Mouse (Mus musculus) adrenal gland, adult 2 months (tissue): ENCODE measurements around the gene Syngr2. TPM values are rescaled to one million over a fixed set of nuclear protein-coding genes. Genes with fewer than 3 reads are reported as not detected.
"Not testable (repeated sequence)": the region's sequence is repeated elsewhere in the genome, so short reads cannot be mapped to it uniquely, and the experiment has no call there.

Experiments used
- DNase-seq: peaks from one replicate; pipeline ENCODE4 v3.0.0; 2021
- polyA plus RNA-seq: library from polyadenylated mRNA; depleted of rRNA; stranded (reverse); fragments of >200 nt; gene quantifications from 2 replicates; pipeline ENCODE4 v1.2.3, GENCODE M21; 2012
- total RNA-seq, 2 experiments: library from RNA; stranded (reverse); gene quantifications; 2 replicates each; pipeline ENCODE4 v1.2.3; 2021

The Syngr2 gene
- total and polyA plus RNA-seq, 3 experiments, result 77.3 to 220 (median 95.7) TPM

GRCm38 (mm10) chr11:117810401-117811046, 1.1 kb downstream of the Syngr2 start:
- peak; percentile 95 for DNase-seq

GRCm38 (mm10) chr11:117813867-117814266, 4.4 kb downstream of the Syngr2 start:
- DNase-seq, result no peak

- DNase-seq, result no peak
Observed at GRCm38 (mm10) chr11:117814704-117815366, 5.4 kb downstream of the Syngr2 start.

GRCm38 (mm10) chr11:117815850-117816249, 6.4 kb downstream of the Syngr2 start:
- not testable (repeated sequence) for DNase-seq

GRCm38 (mm10) chr11:117816389-117816996, 7.0 kb downstream of the Syngr2 start:
- DNase-seq, result no peak

- no peak for DNase-seq
Observed at GRCm38 (mm10) chr11:117819095-117819494, 9.6 kb downstream of the Syngr2 start.

GRCm38 (mm10) chr11:117820173-117820572, 10.7 kb downstream of the Syngr2 start:
- no peak for DNase-seq

- peak; percentile 78 for DNase-seq
Observed at GRCm38 (mm10) chr11:117821868-117822267, 12.4 kb downstream of the Syngr2 start.

GRCm38 (mm10) chr11:117822728-117823241, 13.3 kb downstream of the Syngr2 start:
- no peak for DNase-seq

- DNase-seq, result no peak
Observed at GRCm38 (mm10) chr11:117823411-117823810, 13.9 kb downstream of the Syngr2 start.

- DNase-seq, result peak; percentile 84
Observed at GRCm38 (mm10) chr11:117824060-117824969, 14.8 kb downstream of the Syngr2 start.

GRCm38 (mm10) chr11:117825333-117826101, 16.0 kb downstream of the Syngr2 start, which contains the start of the genes Afmid and Tk1:
Afmid (plus strand) TSS chr11:117825924.
Tk1 (minus strand) TSS chr11:117826092.
- peak; percentile 77 for DNase-seq

GRCm38 (mm10) chr11:117826164-117826563, 16.7 kb downstream of the Syngr2 start:
- peak; percentile 37 for DNase-seq

GRCm38 (mm10) chr11:117826916-117827315, 17.4 kb downstream of the Syngr2 start:
- DNase-seq, result no peak

GRCm38 (mm10) chr11:117827386-117827785, 17.9 kb downstream of the Syngr2 start:
- no peak for DNase-seq

- DNase-seq, result peak; percentile 37
Observed at GRCm38 (mm10) chr11:117828149-117828887, 18.9 kb downstream of the Syngr2 start.

GRCm38 (mm10) chr11:117828888-117829604, 19.6 kb downstream of the Syngr2 start:
- DNase-seq, result peak; percentile 50

GRCm38 (mm10) chr11:117829671-117830215, 20.3 kb downstream of the Syngr2 start:
- DNase-seq, result peak; percentile 44

- DNase-seq, result no peak
Observed at GRCm38 (mm10) chr11:117830401-117830800, 20.9 kb downstream of the Syngr2 start.
